Mouse (Mus musculus): ENCODE measurements around the gene Ppp1r9b.

The Ppp1r9b gene

DNA sequence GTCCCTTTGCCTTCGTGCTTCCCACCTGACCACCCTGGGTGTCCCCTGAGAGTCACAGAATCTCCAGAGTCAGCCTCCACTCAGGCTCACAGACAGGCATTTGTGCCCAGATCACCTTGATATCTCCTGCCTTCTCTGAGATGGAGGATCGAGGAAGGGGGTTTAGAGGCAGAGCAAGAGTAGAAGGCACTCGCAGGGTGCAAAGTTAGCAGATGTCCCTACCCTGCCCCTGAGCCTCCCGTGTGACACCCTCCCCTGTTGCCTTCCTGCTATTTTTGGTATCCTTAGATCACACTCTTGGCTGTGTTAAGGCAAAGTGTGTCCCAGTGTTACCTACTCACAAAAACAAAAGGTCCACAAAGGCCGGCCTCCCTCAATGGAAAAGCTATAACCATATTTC is 14.6 kb upstream of the Ppp1r9b start, which contains the start of gene Sgca:
Gene Sgca, minus strand, starts transcription at position 129 of the 400 bp plus-strand sequence.
- DNase-seq (ENCODE audit: extremely low read depth, low read depth, low spot score), result no peak

DNA sequence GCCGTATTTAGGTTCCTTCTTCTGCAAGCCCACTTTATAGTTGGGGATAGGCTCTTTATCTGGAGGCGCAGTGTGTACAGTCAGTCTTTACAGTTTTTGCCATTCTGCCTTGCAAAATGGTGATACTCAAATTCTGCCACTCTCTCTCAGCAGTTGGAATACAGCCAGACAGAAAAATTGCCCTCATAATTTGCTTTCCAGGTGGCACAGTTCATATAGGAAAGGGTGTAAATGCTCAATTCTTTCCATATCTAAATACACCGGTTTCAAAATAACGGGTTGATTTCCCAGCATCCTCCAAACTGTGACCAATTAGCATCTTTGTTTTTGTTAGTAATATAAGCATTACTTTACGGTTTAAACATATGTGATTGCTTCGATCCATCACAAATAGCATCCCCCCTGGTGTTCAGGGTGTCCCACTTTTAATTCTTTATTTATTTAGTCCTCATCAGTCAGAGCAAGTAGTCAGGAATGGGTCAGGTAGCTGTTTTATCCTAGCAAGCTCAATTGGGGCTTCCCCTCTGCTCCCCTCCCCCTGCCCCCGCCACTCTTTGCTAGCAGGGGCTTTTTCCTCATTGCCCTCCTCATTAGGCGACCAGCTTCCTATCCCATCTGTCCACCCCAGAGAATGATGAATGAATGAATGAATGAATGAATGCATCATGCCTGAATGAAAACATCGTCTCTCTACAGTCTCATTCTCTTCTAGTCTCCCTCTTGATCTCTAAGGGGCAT is 12.5 kb upstream of the Ppp1r9b start:
- DNase-seq (ENCODE audit: extremely low read depth, low read depth, low spot score), result no peak

DNA sequence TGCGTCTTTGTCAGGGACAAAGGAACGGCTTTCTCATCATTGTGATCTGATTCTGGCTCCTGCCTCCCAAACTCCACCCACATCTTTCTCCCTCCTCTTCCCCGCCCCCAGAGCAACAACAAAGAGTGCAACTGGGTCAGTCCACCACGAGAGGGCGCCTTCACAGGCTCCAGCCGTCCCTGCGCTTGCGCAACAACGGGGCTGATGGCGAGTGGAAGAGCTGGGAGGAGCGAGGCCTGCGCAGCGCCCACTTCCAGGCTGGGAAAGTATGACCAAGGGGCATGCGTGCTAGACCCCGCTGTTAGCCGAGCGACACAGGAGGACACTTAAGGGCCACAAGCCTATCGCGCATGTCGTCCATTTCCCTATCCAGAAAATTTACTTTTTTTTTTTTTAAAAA is 11.9 kb upstream of the Ppp1r9b start:
- no peak for DNase-seq (ENCODE audit: extremely low read depth, low read depth, low spot score)

DNA sequence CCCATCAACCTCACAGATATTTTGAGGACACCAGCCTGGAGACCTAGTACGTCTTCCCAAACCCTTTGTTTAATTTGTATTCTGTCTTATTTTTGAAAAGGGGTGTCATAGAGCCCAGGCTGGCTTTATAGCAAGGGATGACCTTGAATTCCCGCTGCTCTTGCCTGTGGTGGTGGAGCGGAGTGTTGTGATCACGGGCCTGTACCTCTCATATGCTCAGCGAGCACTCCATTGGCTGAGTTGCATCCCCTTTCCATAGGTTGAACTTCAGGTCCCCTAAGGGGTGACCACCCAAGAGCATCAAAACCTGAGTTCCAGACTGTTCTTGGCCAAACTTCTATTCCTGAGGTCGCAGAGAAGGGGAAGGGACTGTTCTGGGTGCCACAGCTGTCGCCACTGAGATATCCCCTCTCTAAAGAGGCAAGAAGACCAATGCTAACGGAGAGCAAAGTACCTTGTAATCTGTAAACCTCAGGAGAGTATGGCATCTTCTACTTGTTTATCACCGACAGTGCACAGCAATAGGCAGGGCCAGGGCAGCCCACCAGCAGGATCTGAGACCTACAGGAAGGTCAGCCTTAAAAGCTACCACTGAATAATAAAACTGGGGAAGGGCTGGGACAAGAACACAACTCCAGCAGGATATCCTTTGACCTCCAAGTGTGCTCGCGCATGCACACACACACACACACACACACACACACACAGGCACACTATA is 11.2 kb upstream of the Ppp1r9b start:
- no peak for DNase-seq (ENCODE audit: extremely low read depth, low read depth, low spot score)

DNA sequence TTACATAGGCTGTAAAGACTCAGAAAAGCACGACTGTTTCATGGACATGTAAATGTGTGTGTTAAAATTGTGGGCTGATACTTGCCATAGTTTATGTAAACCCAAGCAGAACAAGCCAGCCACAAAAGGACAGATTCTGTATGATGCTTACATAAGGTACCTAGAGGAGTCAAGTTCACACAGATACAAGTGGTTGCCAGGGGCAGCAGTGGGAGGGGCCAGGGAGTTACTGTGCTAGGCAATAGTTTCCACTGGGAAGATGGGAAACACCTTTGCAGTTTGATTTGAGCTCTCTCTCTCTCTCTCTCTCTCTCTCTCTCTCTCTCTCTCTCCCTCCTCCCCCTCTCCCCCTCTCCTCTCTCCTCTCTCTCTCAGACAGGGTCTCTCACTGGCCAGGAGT is 5.7 kb upstream of the Ppp1r9b start:
- no peak for DNase-seq (ENCODE audit: extremely low read depth, low read depth, low spot score)

DNA sequence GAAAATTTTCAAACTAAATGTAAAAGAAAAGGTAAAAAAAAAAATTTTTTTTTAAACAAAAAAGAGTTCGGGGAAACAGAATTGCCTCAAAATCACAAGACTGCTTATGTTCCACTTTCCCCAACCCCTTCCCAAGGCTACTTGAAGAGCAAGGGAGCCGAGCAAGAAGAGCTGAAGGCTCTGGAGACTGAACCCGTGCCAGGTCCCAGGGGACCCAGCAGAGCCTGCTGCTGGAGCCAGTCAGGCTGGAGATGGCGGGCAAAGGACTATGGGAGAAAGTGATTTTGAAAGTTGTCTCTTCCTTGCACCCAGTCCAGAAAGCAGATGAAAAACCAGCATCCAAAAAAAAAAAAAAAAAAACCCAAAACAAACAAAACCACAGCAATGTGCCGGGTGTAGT is 5.0 kb upstream of the Ppp1r9b start:
- DNase-seq (ENCODE audit: extremely low read depth, low read depth, low spot score), result no peak

DNA sequence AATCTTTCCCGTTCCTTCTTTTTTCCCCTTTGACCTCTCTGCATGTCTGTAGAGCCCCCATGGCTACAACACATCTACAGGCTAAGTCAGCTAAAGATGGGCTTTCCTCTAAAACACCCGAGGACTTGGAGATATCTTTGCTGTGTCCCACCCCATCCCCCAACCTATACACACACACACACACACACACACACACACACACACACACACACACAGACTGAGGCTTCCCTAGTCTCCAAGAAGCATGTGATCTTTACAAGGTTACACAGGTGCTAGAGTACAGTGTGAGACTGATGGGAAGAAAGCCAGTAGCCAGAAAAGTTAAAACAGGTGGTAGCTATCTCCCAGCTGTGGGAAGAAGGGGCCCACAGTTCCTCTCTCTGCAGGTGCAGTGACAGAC is 4.4 kb upstream of the Ppp1r9b start:
- no peak for DNase-seq (ENCODE audit: extremely low read depth, low read depth, low spot score)

DNA sequence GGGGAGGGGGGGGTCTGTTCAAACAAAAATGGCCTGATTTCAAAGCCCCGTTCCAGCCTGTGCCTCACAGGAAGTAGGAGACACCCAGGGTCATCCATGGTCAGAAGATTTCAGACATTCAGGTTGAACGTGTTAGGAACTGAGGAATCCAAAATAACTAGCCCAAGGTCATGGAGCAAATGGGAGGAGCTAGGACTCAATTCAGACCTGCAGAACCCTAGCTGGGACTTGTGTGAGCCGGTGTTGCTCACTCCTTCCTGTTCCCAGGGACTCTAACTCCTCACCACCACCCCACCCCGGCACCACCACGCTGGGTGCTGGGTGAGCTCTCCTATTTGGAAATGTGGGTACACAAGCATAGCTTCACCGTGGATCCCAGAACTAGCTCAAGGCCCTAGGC is 3.5 kb upstream of the Ppp1r9b start:
- DNase-seq (ENCODE audit: extremely low read depth, low read depth, low spot score), result peak; percentile 95

DNA sequence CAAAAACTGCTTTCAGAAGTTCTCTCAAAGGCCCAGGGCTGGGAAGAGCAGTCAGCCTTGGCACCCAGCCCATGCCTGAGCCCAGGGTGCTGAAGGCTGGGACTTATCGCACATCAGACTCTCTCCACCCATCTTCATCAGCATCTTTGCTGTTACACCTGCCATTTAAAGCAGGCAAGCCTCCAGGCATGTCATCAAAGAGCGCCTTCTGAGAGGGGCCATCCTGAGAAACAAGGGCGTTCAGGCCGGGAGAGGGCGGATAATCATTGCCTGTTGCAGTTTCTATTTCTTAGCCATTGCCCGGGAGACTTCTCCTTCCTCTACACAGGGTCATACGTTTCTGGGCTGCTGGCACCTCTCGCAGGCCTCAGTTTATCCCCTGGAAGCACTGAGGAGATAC is 3.0 kb upstream of the Ppp1r9b start:
- DNase-seq (ENCODE audit: extremely low read depth, low read depth, low spot score), result no peak

DNA sequence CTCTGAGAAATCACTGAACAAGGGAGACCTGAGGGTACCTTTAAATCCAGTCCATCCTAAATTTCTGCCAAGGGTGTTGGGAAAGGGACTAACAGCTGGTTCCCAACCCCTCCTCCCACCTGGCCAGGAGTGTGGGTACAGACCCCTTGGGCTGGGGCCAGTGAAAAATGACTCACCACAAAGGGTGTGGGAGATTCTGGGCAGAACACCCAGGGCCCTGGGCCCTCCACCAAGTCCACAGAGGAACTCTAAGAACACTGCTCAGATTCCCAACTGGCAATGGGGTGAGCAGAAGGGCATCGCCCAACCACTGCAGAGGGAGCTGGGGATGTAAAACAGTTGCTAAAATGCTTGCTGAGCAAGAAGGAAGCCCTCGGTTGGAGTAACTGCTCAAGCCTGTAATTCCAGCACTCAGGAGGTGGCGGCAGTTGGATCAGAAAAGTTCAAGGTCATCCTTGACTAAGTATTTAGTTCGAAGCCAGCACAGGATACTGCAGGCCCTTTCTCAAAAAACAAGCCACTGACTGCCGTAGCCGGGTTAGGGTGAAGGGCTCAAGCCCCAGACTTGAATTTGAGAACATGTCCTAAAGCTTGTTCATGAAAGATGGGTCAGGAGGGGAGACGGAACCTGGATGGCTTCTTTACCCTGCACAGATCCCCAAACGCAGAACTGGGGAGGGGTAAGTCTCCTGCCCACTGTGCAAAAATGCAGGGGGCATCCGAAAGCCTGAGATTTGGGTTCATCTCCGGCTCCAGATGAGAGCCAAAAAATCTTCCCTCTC is 1.9 kb upstream of the Ppp1r9b start:
- DNase-seq (ENCODE audit: extremely low read depth, low read depth, low spot score), result peak; percentile 89

DNA sequence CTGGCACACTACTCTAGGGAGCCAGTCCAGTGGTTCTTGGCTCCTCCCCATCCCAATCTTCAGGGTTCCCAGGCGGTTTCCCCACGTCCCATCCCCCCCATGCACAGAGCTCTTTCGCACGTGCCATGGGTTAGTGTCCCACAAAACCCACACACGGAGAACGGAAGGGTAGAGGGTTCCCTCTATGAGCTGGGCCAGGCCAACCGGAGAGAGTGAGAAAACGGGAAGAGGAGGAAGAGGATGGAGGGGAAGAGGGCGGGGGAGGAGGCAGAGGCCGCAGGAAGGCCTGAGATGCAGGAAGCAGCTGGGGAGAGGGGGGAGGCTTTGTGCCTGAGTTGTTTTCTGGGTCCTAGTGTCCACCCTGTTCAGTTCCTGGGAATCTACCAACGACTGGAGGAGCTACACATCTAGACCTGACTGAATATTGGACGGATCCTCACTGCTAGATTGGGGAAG is 1.2 kb upstream of the Ppp1r9b start:
- no peak for DNase-seq (ENCODE audit: extremely low read depth, low read depth, low spot score)

DNA sequence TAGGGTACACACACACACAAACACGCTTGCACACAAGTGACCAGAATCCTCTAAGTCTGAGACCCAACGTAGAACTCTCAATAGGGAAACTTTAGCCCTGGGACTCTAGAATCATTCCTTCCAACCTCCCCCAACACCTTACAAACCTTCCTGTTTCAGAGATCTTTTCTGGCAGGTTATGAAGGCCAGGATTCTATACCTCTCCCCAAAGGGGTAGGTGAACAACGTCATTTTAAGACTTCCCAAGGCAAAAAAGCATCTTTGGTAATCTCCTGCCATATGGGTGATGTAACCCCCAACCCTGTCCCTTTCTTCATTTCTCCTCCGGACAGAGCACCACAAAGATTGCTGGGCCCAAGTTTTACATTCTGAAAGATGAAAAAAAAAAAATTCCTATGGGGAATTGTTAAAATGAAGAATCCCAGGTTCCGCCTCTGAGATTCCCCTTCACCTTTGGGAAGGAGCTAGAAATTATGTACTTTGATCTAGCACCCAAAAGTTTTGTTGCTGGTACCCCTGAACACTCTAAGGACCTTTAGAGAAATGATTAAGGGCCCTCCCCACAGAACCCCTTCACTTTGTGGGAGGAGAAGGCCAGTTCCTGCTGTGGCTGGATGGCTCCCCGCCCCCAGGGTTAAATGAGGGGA is 610 bp upstream of the Ppp1r9b start:
- DNase-seq (ENCODE audit: extremely low read depth, low read depth, low spot score), result no peak

DNA sequence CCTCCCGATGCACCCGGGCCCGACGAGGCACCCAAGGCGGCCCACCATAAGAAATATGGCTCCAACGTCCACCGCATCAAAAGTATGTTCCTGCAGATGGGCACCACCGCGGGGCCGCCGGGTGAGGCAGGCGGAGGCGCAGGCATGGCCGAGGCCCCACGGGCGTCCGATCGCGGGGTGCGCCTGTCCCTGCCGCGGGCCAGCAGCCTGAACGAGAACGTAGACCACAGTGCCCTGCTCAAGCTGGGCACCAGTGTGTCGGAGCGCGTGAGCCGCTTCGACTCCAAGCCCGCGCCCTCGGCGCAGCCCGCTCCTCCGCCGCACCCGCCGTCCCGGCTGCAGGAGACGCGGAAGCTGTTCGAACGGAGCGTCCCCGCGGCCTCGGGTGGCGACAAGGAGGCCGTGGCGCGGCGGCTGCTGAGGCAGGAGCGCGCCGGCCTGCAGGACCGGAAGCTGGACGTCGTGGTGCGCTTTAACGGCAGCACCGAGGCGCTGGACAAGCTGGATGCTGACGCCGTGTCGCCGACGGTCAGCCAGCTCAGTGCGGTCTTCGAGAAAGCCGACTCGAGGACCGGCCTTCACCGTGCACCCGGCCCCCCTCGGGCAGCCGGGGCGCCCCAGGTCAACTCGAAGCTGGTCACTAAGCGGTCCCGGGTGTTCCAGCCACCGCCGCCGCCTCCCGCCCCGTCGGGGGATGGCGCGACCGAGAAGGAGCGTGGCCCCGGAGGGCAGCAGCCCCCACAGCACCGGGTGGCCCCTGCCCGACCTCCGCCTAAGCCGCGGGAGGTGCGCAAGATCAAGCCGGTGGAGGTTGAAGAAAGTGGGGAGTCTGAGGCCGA is 1.0 kb downstream of the Ppp1r9b start:
- no peak for DNase-seq (ENCODE audit: extremely low read depth, low read depth, low spot score)

DNA sequence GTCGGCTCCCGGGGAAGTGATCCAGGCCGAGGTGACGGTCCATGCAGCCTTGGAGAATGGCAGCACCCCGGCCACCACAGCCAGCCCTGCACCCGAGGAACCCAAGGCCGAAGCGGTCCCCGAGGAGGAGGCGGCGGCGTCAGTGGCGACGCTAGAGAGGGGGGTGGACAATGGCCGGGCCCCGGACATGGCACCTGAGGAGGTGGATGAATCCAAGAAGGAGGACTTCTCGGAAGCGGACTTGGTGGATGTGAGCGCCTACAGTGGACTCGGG is 1.6 kb downstream of the Ppp1r9b start:
- DNase-seq (ENCODE audit: extremely low read depth, low read depth, low spot score), result no peak

DNA sequence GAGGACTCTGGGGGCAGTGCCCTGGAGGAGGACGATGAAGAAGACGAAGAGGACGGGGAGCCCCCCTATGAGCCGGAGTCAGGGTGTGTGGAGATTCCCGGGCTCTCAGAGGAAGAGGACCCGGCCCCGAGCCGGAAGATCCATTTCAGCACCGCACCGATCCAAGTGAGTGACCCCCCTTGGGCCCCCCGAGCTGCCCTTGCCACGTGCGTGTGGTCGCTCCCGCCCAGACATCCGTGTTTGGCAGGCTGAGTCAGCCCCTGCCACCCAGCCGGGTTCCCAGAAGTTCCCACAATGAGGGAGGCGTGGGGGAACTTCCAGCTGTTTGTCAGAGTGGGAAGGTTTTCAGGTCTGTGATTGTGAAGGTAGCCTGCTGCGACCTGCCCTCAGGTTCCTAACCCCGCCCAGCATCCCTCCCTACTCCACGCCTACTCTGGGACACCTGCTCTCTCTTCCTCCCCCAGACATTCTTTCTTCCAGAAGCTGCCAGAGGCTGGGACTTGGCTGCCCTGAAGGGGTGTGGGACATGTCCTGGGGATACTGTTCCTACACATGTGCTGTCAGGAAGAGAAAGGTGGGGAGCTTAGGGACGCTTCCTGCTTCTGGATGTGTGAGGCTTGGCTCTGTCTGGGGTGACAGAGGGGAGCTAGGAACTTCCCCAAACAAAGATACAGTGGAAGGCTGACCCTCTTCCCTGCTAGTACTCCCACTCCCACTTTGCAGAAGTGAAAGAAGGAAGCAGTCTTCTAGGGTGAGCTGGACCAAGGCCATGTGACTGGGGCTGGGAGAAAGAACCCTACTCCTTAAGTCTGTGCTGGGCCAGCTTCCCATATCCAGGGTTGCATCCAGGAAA is 2.1 kb downstream of the Ppp1r9b start:
- DNase-seq (ENCODE audit: extremely low read depth, low read depth, low spot score), result peak; percentile 72

DNA sequence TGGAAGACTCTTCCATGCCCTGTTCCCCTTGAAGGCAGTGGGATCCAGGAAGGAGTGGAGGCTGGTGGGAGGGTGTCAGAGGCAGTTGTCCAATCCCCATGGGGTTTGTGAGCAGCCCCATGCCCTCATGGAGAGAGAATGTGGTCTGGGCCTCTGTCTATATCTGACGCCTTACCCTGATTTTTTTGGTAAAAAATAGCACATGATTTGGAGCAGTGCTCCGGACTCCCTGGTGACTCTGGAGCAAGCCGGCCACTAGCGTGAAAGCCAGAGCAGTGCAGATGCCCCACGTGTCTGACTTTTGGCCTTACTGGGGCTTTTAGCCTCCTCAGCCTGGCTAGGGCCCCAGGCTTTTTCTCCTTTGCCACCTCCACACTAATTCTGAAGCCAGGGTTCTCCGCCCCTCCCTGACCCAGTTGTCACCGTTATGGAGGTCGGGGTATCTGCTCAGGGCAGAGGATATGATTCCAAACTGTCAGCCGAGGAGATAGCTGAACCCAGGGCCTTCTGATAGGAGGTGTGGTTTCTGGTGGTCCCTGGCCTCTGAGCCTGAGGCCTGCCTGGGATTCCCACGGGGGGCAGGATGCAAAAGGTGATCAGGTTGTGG is 3.5 kb downstream of the Ppp1r9b start:
- DNase-seq (ENCODE audit: extremely low read depth, low read depth, low spot score), result no peak

DNA sequence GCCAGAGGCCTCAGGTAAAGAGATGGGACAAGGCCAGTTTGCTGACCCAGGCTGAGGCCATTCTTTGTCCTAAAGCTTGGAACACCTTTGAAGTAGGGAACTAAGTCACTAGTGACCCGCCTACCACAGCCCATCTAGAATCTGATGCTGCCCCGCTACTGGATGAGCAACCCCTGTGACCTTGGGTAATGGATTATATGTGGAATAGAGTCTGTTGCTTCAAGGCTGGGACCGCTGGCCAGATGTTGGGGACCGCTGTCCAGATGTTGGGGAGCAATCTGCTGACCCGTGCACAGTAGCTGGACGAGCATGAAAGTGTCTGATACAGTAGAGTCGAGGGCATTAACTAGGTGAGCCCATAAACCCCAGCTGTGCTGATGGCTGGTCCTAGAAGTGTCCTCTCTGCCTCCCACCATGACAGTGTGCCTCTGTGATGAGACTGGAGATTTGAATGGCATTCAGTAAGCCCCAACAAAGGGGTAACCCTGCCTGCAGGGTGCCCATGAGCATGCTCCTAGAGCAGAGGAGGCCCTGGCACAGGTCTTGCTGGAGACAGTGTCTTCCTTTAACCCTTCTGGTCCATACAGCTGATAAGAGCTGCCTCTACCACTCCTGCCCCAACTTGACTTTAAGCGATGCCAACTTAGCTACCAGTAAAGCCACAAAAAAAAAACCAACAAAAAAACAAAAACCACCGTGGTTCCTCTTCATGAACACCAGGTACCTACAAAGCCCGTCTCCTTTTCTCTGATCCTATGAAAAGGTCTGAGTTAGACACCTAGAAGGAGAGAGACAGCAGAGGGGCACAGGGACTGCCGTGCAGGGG is 4.3 kb downstream of the Ppp1r9b start:
- DNase-seq (ENCODE audit: extremely low read depth, low read depth, low spot score), result no peak

DNA sequence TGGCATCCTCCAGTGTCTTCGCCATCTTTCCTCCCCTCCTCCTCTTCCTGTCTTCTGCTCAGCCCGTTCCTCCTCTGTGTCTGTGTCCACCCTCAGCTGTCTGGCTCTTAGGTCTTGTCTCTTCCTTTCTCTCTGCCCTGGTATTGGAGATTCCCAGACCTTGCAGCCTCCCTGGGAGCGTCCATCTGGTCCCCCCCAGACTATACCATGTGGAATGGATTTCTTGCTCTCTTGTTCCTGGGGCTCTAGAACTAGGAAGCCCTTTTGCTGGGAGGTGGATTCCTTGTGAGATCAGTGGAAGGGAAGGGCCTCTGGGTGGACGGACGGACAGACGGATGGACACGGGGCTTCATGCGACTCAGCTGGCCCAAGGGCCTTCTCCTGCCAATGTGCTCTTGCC is 5.3 kb downstream of the Ppp1r9b start:
- no peak for DNase-seq (ENCODE audit: extremely low read depth, low read depth, low spot score)

Data from fat pad, adult 2 months (tissue).